Mouse (Mus musculus) liver, adult 2 months (tissue): Measurements from ENCODE around the gene Mfsd2b.

Experiments used
- CTCF ChIP-seq: fragments of 200-500 bp; IDR thresholded peaks from 2 replicates; pipeline ENCODE4 v1.5.1; 2011; ENCODE audit warnings: low read depth, low read length, control low read depth
- POLR2A ChIP-seq: fragments of 200-500 bp; IDR thresholded peaks from 2 replicates; pipeline ENCODE4 v1.6.1; 2011; ENCODE audit warnings: low read length, control low read depth; ENCODE audit not compliant: insufficient read depth; ENCODE audit errors: extremely low read depth

DNA sequence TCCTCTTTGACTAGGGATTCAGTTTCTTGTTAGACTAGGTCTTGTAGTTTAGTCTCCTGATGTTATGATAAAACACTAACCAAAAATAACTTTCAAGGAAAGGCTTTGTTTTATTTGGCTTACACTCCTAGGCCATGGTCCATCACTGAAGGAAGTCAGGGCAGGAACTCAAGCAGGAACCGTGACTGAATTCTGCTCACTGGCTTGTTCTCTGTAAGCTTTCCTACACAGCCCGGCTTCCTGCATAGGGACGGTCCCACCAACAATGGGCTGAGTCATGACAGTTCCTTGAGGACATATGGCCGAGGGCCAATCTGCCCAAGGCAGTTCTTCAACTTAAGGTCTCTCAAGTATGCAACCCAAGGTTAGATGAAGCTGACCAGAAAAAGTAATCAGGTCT lies 37.6 kb upstream of the Mfsd2b start:
- TF ChIP-seq POLR2A (no peak), CTCF (no peak)
